Mouse (Mus musculus): ENCODE data around the gene Spdye4a. TPM values are rescaled to one million over a fixed set of nuclear protein-coding genes. Genes with fewer than 3 reads are reported as not detected.

Gene Spdye4a
- total RNA-seq (2022): not detected

DNA sequence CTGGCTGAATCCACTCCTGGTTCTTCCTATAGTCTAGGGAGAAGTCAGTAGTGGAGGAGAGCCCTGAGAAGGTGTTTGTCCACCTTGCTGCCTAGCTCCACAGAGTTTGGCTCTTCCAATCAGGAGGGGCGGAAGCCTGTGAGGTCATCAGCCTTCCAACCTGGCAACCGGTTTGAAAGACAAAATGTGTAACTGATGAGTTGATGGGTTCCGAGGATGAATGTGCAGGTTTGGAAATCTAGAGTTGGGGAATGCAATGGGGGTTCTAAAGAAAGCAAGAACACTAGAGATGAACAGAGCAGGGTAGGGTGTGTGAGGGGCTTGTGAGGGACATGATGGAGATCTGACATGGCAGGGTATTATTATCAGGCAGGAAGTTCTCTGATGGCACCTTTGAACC is at the start of gene Spdye4a:
Gene Spdye4a, minus strand, starts transcription at position 101 of the 400 bp plus-strand sequence.
- no peak for DNase-seq (ENCODE audit: low spot score in 2 of 2)

DNA sequence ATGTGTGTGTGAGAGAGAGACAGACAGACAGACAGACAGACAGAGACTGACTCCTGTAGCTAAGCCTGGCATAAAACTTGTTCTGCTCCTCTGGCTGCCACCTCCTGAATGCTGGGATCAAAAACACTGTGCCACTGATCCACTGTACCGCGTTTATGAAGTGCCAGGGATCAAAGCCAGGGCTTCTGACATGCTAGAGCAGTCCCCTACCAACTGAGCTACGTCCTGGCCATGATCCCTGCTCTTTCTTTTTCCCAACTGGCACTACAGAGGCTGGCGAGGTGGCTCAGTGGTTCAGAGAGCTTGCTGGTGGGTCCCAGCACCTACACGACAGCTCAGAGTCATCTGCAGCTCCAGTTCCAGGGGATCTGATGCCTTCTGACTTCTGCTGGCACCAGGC is 49.1 kb upstream of the Spdye4a start:
- no peak for DNase-seq (ENCODE audit: low spot score in 2 of 2)

DNA sequence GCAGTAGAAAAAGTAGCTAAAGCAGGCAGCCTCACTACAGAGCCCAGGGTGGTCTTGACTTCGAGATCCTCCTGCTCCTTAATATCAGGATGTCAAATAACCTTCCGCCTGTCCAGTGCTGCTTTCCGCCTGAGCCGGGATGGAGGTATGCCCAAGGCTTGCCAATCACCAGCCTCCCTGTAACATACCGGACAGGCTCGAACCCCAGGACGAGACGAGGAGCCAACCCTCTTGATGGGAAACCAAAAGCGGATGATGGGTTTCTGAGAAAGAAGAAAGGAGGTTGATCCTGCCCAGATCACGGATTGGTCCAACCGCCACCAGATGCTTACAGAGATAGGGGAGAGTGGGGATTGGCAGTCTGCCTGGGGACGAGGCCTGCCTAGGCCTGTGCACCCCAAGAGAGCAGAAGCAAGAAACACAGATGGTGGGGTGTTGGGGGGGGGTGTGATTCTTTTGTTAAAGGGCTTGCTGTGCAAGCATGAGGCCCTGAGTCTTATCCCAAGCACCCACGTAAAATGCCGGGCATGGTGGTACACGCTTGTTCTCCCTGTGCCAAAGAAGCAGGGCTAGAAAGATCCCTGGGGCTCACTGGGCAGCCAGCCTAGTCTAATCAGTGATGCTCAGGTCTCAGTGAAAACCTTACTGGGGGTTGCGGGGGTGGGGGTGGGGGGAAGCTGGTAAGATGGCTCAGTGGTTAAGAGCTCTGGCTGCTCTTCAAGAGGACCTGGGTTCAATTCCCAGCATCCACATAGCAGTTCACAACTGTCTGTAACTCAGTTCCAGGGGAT is 46.0 kb upstream of the Spdye4a start:
- no peak for DNase-seq (ENCODE audit: low spot score in 2 of 2)

DNA sequence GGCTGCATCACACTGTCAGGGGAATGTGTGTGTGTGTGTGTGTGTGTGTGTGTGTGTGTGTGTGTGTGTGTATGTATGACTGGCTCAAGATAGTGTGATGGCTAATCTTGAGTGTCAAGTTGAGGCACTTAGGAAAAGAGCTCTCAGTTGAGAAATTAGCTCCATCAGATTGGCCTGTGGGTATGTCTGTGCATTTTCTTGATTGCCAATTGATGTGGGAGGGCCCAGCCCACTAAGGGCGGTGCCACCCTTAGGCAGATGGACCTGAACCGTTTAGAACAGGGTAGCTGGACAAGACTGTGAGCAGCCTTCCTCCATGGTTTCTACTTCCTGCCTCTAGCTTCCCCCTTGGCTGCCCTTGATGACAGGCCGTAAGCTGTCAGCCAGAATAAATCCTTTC is 45.4 kb upstream of the Spdye4a start:
- no peak for DNase-seq (ENCODE audit: low spot score in 2 of 2)

DNA sequence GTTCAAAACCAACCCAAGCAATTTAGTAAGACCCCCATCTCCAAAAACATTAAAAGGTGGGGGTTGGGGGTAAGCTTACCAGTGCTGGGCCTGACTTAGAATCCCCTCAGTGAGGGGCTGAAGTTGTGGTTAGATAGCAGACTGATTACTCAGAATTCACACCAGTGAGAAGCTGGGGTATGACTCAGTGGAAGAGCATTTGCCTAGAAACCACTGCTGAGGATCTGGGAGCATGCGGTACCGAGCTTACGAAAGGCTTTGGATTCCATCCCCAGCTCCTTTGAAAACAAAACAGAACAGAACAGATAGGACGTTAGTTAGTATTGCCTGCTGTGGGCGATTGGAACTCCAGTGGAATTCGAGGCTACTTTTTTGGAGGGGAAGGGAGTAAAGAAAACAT is 45.0 kb upstream of the Spdye4a start:
- DNase-seq (ENCODE audit: low spot score in 2 of 2): no peak

DNA sequence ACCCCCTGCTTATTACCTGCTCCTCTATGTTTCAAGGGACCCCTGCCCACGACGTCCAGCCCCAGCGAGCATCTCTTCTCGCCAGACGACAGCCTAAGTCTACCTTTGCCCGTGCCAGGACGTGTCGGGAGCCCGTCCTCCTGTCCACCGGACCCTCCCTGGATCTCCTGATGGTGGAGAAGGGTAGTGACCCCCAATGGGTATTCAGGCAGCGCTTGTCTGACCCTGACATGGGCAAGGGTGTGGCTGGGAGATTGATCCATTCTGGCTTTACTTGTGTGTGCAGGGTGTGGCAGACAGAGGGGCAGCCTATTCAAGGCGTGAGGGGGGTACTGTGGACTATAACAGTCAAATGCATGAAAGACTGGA is 43.4 kb upstream of the Spdye4a start:
- DNase-seq (ENCODE audit: low spot score in 2 of 2): no peak

DNA sequence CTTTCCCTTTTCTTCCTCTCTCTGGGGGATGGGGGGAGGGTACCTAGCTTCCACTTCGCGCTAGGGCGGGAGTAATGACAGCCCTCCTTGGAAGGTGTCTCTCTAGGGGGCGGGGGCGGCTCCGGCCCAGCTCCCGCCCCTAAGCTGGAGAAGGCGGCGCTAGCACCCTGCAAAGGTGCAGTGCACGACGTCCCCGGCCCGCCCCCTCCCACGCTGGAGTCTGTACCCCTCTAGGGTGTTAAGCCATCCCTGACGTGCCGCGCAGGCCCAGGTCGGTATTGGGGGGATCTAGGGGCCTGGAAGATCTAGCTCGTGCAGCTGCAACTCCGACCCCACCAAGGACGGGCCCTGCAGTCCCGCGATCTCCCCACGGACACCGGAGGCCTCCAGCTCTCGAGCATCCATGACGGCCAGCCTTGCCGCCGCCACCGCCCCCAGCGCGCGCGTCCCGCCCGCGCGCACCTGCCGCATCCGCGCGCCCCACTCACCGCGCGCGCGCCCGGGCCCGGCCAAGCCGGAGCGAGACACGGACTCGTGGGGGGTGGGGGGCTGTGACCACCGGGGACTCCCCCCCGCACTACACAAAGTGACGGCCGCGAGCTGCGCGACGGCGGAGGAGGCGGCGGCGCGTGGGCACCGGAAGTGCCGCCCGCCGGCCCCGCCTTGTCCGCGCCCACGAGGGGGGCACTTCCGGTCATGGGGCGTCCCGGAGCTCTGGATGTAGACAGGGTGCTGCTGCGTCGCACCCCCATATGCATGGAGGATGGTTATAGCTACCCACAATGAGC is 42.9 kb upstream of the Spdye4a start, which contains the start of gene Zfp316:
Gene Zfp316, minus strand, starts transcription at position 660 of the 788 bp plus-strand sequence.
- DNase-seq (ENCODE audit: low spot score in 2 of 2): peak; percentile 51 to 63

DNA sequence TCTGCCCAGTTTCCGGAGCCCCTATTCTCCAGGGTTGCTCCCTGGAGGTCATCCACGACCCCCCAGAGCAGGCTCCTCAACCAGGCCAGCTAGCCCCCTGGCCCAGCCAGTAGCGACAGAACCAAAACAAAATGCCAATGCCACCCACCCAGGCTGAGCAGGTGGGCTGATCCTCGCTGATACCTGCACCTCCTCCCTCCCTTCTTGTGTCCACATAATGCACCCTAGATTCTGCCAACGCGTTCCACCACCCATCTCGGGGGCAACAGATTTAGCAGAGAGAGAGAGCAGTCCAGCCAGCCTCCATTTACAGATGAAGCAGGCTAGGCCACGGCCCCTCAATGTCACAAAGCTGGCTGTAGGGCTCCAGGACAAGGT is 42.3 kb upstream of the Spdye4a start:
- DNase-seq (ENCODE audit: low spot score in 2 of 2): no peak

DNA sequence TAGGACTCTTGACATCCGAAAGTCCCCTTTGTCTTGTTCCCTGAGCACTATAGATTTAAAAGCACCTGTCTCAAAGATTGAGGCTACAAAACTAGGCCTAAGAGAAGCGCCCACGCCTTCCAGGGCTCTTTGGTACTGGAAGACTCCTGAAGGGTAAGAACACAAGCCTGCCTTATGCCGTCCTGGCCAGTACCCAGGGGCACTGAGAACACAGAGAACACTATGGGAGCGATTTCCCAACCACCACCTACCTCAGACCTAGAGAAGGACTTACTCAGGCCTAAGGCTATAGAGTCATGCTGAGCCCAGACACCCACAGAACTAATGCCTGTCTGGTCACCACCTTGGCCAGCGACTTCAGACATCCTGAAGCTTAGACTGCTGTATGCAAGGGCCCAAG is 40.1 kb upstream of the Spdye4a start:
- DNase-seq (ENCODE audit: low spot score in 2 of 2): no peak

DNA sequence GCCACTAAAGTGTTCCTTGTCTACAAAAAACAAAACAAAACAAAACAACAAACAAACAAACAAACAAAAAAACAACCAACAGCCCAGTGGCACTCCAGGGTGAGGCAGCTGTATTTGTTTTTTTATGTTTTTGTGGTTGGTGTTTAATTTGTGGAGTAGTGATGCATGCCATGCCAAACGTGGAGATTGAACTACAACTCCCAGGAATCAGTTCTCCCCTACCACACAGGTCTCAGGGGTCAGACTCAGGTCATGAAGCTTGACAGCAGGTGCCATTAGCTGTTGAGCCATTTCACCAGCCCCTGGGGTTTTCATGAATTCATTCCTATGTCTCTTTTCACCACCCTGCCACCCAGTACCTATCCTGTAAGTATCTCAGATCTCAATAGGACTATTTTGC is 38.7 kb upstream of the Spdye4a start:
- no peak for DNase-seq (ENCODE audit: low spot score in 2 of 2)

DNA sequence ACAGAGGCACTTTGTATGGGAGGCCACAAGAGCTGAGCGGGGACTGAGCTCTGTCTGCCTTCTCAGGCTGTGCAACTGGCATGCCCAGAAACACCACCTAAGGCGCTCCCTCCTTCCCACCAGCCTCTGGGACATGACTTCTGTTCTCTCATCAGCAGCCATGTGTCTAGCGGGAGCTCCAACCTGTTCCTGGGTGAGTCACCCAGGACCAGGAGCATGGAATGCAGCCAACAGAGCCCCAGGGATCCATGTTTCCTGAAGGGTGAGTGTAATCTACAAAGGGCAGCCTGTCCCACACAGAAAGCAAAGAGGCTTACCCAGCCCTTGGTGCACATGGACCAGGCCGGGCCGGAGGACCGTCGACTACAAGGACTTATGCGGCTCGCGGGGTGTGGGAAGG is 38.0 kb upstream of the Spdye4a start:
- no peak for DNase-seq (ENCODE audit: low spot score in 2 of 2)

DNA sequence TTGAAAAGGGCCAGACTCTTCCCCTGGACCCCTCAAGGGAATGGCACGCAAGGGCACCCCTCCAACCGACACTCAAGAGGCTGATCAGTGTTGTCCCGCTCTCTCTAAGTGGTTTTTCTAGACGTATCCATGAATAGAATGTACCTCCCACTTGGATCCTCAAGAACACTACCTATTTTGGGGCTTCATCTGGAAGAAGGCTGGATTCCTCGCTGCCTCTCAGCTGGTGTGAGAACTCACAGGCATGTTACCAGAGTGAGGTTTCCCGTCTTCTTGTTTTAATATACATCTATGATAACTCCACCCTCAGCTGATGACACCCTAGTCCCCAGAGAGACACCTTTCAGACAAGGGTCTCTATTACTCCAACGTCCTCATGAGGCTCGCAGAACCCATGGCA is 34.9 kb upstream of the Spdye4a start:
- DNase-seq (ENCODE audit: low spot score in 2 of 2): no peak

DNA sequence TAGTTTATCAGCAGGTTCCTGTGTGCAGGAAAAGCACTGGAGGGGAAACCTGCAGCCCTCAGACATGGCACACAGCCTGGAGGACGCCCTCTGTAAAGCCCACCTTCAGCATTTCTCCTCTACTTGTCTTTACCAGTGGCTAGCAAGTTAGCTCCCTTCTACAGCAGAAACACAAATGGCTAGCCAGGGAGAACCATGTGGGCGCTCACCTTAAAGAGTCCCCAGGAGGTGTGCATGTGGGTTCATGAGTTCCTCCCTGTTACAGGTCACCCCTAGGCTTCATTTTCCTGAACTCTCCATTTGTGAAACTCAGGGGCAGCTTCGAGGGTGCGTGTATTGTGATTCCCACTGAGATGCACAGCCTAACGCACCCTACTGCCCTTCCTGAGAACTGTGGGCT is 29.1 kb upstream of the Spdye4a start:
- DNase-seq (ENCODE audit: low spot score in 2 of 2): no peak

DNA sequence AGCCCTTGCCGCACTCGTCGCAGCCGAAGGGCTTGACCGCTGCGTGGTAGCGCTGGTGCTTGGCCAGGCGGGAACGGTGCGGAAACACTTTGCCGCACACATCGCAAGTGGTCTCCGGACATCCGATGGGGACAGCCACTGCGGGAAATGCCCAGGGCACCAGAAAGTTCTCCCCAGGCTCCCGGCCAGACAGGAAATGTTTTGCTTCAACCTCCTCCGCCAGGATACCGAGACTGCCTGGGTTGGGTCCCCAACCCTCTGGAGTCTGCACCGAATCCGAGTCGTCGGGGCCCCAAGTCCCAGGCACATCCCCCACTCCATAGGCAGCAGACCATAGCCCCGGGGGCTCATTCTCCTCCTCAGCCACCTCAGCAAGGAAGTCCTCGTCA is 28.4 kb upstream of the Spdye4a start:
- no peak for DNase-seq (ENCODE audit: low spot score in 2 of 2)

DNA sequence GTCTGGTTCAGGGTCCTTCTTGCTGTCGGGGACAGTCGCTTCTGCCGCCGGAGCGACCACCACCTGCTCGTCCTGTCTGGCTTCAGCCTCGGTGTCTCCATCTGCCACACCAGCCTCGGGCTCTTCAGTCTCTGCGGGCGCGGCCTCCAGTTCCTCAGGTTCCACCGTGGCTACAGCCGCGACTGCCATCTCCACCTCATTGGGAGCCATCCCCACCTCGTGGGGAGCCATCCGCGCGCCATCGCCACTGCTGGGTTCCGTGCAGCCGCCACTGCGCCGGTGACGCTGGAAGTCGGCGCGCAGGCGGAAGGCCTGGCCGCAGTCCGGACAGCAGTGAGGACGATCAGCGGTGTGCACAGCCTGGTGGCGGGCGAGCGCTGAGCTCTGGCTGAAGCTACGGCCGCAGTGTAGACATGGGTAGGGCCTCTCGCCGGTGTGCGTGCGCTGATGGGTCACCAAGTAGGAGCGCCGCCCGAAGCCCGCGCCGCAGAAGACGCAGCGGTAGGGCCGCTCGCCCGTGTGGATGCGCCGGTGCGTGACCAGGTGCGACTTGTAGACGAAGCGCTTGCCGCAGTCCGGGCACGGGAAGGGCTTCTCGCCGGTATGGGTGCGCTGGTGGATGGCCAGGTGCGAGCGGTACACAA is 27.9 kb upstream of the Spdye4a start:
- DNase-seq (ENCODE audit: low spot score in 2 of 2): no peak

DNA sequence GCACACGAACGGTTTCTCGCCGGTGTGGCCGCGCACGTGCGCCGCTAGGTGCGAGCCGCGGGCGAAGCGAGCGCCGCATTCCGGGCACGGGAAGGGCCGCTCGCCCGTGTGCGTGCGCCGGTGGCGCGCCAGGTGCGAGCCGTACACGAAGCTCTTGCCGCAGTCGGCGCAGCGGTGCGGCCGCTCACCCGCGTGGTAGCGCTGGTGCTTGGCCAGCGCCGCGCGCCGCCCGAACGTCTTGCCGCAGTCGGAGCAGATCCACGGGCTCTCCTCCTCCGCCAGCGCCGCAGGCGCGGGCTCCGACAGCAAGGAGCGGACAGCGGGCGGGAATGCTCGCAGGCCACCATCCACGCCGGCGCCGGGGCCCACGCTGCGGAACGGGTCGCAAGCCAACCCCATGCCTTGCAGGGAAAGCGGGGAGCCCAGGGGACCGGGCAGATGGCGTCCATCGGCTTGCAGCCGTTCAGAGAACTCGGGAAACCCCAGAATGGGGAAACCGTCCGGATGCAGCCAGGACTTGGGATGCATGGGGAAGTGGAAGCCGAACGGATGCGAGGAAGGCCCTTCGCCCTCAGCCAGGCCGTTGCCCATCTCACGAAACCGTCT is 27.3 kb upstream of the Spdye4a start:
- DNase-seq (ENCODE audit: low spot score in 2 of 2): no peak

DNA sequence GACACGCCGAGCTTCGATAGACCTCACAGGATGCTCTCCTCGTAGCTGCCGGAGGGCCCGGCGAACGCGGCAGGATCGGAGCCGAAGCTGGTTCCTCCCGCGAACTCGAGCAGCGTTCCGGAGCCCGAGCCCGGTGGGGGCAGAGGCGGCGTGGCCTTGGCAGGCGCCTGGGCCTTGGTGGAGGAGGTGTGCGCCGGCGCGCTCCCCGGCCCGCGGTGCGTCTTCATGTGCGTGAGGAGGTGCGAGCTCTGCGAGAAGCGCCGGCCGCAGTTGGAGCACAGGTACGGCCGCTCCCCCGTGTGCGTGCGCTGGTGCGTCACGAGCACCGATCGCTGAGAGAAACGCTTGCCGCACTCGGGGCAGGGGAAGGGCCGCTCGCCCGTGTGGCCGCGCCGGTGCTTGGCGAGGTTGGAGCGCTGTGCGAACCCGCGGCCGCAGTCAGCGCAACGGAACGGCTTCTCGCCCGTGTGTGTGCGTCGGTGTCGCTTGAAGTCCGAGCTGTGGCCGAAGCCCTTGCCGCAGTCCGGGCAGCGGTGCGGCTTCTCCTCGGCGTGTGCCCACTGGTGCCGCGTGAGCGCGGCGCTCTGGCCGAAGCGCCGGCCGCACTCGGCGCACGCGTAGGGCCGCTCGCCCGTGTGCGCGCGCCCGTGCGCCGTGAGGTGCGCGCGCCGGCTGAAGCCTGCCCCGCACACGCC is 26.6 kb upstream of the Spdye4a start:
- DNase-seq (ENCODE audit: low spot score in 2 of 2): no peak

DNA sequence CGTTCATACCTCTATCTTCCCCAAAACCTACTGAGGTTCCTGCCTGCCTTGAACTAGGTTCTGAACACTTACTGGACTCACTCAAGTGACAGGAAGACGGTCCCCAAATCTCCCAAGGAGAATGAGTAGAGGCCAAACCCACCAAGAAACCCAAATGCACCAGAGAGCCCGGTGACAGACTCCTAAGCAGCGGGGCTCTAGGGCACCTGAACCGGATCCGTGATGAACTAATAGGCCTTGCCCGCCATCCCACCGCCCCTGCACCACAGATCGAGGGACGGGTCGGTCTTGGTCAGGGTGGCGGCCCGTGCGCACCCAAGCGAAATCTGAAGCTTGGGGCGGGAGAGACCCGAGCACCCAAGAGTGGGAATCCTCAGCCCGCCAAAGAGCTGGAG is 26.1 kb upstream of the Spdye4a start:
- DNase-seq (ENCODE audit: low spot score in 2 of 2): no peak

DNA sequence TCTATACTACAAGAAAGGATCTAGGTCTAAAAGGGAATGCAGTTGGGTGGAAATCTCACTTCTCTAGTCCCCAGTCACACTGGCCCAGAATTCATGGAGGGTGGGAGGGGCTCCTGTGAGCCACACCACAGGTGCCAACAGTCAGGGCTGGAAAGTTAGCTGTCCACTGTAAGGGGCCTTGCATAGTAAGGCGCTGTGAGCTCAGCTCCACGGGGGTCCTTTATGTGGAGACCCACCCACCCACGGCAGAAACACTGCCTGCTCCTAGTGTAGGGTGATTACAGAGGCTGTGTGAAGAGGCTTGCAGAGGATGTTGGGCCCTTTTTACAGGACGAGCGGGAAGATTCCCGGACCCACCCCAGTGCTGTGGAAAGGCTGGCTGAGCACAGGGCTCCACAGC is 25.3 kb upstream of the Spdye4a start:
- DNase-seq (ENCODE audit: low spot score in 2 of 2): no peak

DNA sequence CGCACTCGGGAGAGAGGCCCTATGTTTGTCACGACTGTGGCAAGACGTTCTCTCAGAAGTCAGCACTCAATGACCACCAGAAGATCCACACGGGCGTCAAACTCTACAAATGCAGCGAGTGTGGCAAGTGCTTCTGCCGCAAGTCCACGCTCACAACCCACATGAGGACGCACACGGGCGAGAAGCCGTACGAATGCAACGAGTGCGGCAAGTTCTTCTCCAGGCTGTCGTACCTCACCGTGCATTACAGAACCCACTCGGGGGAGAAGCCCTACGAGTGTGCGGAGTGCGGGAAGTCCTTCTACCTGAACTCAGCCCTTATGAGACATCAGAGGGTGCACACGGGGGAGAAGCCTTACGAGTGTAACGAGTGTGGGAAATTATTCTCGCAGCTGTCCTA is 18.2 kb upstream of the Spdye4a start:
- no peak for DNase-seq (ENCODE audit: low spot score in 2 of 2)

DNA sequence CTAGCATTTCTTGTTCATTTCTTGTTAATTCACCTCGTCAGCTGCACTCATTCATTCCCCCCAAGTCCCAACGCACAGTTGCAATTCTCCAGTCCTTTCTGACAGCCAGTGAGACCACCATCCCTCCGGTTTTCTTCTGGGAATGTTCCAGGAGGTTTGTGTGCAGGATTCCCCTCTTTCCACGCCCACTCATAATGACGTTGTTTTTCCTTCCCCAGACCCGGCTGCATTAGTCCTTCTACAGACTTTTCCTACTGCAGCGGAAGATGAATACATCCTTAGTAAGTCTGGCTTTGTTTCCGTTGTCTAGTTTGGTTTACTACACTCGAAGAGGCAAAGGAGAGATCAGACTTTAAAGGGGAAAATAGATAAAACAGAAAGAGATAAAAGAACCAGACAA is 9.3 kb upstream of the Spdye4a start:
- no peak for DNase-seq (ENCODE audit: low spot score in 2 of 2)

Data from gastrocnemius, adult 8-10 months (tissue).